Mouse (Mus musculus) kidney, embryonic 16.5 days (tissue): Measurements from ENCODE around the gene Col16a1. TPM values are rescaled to one million over a fixed set of nuclear protein-coding genes. Genes with fewer than 3 reads are reported as not detected.
A peak's percentile ranks its signal among the peaks of the same experiment; 100 is the strongest.

ENCODE experiments used
- ATAC-seq: fragments of 200-750 bp; cut with Nextera tagmentation; 2 replicates; pipeline ENCODE4 v1.8.0; 2017; ENCODE audit warnings: moderate TSS enrichment; ENCODE audit not compliant: low FRiP score, low TSS enrichment
- H3K27ac ChIP-seq: fragments of 300-500 bp; sonication (generic); 2 replicates; pipeline ENCODE4 v1.5.1; 2014; ENCODE audit warnings: low read length
- H3K27me3 ChIP-seq: fragments of 300-500 bp; sonication (generic); 2 replicates; pipeline ENCODE4 v1.6.1; 2014; ENCODE audit warnings: low read length, control low read depth, mixed read lengths; ENCODE audit not compliant: insufficient read depth
- H3K36me3 ChIP-seq: fragments of 300-500 bp; sonication (generic); 2 replicates; pipeline ENCODE4 v1.6.1; 2014; ENCODE audit warnings: low read length, control low read depth, mixed read lengths; ENCODE audit not compliant: insufficient read depth
- H3K4me1 ChIP-seq: fragments of 300-500 bp; sonication (generic); 2 replicates; pipeline ENCODE4 v1.6.1; 2014; ENCODE audit warnings: low read length, control low read depth, mixed read lengths; ENCODE audit not compliant: insufficient read depth
- H3K4me2 ChIP-seq: fragments of 300-500 bp; sonication (generic); replicated peaks from 2 replicates; pipeline ENCODE4 v1.6.1; 2014; ENCODE audit warnings: low read depth, low read length
- H3K4me3 ChIP-seq: fragments of 300-500 bp; sonication (generic); 2 replicates; pipeline ENCODE4 v1.5.1; 2014; ENCODE audit warnings: mild to moderate bottlenecking, low read length
- H3K9ac ChIP-seq: fragments of 300-500 bp; sonication (generic); replicated peaks from 2 replicates; pipeline ENCODE4 v1.6.1; 2014; ENCODE audit warnings: low read length
- H3K9me3 ChIP-seq: fragments of 300-500 bp; sonication (generic); 2 replicates; pipeline ENCODE4 v1.6.1; 2016; ENCODE audit warnings: low read length, control low read depth
- WGBS: fragments of 180-500 bp; shearing (Covaris S2); extraction: QIAGEN DNeasy Blood & Tissue Kit; methylation state at CpG from one replicate; pipeline ENCODE4 v1.1.7; 2014; 5-methylcytosine and 5-hydroxymethylcytosine counted together
- polyA plus RNA-seq: library from polyadenylated mRNA; unstranded; fragments of >200 nt; fragmentation: Nextera tagmentation; extraction: Ambion mirVana; gene quantifications from 2 replicates; pipeline ENCODE4 v1.2.1, GENCODE M21; 2015

The Col16a1 gene
- polyA plus RNA-seq, 1 experiment from 2014 or later, result 48.8 TPM

DNA sequence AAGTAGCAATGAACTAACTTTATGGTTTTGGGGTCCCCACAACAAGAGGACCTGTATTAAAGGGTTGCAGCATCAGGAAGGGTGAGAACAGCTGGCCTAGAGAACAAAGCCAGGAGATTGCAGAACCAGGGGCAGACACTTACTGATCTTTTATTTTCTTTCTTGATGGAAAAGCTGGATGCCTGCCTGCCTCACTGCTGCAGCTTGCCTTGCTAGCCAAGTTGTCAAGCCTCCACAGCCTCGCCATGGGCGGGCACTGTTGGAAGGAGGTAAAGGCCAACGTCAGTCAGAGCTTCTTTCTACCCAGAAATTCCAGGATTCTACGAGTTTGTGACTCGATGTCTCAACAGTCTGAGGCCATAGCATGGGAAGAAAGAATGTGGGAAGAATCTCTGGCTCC, 8.3 kb upstream of the Col16a1 start:
- H3K4me1 ChIP-seq, result peaks cover 14% of the 10 kb centered on the region
- H3K4me2 ChIP-seq, result no peak overlapping the region
- WGBS, result 52% methylated on average over 5 of the region's 5 CpGs
- no peak overlapping the region for H3K4me3 ChIP-seq
- no peak for ATAC-seq
- no peak overlapping the region for H3K9ac ChIP-seq
- H3K27me3 ChIP-seq, result peaks cover 7% of the 10 kb centered on the region; the same call in 1 of the 2 replicates
- no peak overlapping the region for H3K27ac ChIP-seq
- H3K36me3 ChIP-seq, result no peaks in the 10 kb centered on the region
- no peaks in the 10 kb centered on the region for H3K9me3 ChIP-seq

DNA sequence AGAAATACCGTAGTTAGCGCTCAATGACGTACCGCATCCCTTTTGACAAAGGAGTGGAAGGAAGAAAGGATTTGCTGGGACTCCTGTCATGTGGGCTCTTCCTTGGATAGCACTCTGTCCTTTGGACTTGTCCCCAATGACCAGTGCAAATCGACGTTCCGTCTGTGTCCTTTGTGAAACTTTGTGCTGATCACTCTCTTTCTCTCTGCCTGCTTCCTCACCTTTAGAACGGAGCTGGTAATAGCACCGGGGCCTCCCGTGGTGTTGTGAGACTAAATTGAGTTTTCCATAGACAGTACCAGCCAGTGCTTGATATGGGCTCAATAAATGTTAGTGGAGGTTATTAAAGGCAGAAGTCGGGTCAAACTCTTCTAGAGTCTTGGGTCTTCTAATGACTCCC, 6.6 kb upstream of the Col16a1 start:
- no peaks in the 10 kb centered on the region for H3K9me3 ChIP-seq
- H3K36me3 ChIP-seq, result no peaks in the 10 kb centered on the region
- no peak overlapping the region for H3K27ac ChIP-seq
- 83% methylated on average over 11 of the region's 11 CpGs for WGBS
- no peak overlapping the region for H3K9ac ChIP-seq
- no peak overlapping the region for H3K4me2 ChIP-seq
- ATAC-seq, result no peak
- no peak overlapping the region for H3K4me3 ChIP-seq
- no peaks in the 10 kb centered on the region for H3K27me3 ChIP-seq
- peaks cover 23% of the 10 kb centered on the region for H3K4me1 ChIP-seq

- Histone ChIP-seq H3K4me2 (no peak overlapping the region), H3K27me3 (no peaks in the 10 kb centered on the region), H3K27ac (no peak overlapping the region), H3K4me3 (no peak overlapping the region), H3K36me3 (no peaks in the 10 kb centered on the region), H3K4me1 (peaks cover 26% of the 10 kb centered on the region), H3K9ac (no peak overlapping the region), H3K9me3 (no peaks in the 10 kb centered on the region)
- no peak for ATAC-seq
- WGBS, result 84% methylated on average over 9 of the region's 9 CpGs
Observed at GRCm38 (mm10) chr4:130044211-130044610, 3.4 kb upstream of the Col16a1 start.

DNA sequence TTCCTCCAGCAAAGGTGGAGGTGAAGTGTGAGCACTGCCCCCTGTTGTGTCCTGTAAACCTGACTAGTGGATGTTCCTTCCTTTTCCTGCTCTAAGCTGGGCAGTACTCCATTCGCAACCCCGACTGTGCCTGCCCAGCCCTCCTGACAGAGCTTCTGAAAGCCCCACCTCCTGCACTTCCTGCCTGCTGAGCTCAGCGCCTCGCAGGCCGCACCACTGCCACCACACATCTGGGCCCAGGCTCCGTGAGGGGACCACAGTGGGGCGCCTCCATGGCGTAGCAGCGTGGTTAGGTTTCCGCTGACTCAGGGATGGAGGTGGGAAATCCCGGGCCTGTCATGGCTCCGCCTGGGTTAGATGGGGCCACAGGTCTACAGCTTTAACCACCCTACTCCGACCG, 2.0 kb upstream of the Col16a1 start:
- WGBS, result 26% methylated on average over 14 of the region's 14 CpGs
- no peak for ATAC-seq
- Histone ChIP-seq H3K4me1 (peaks cover 40% of the 10 kb centered on the region), H3K9me3 (no peaks in the 10 kb centered on the region), H3K36me3 (no peaks in the 10 kb centered on the region), H3K27ac (peak overlapping the region; percentile 95), H3K27me3 (no peaks in the 10 kb centered on the region), H3K4me3 (no peak overlapping the region), H3K4me2 (peak overlapping the region; percentile 10), H3K9ac (peak overlapping the region; percentile 42)

DNA sequence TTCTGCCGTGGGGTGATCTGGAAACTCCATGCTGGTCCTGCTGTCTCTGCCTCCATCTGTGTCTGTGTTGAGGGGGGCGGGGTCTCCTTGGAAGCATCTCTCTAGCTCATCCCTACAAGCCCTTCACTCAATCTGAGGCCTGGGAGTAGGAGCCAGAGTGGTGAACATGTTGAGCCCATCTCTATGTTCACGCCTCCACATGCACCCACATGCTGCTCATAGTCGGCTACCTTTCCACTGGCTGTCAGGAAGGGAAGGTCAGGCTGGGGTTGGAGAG, 501 bp downstream of the Col16a1 start:
- Histone ChIP-seq H3K36me3 (no peaks in the 10 kb centered on the region), H3K4me1 (peaks cover 44% of the 10 kb centered on the region), H3K4me2 (peak overlapping the region; percentile 84), H3K9ac (peak overlapping the region; percentile 78), H3K4me3 (peak overlapping the region; percentile 53), H3K9me3 (no peaks in the 10 kb centered on the region), H3K27me3 (no peaks in the 10 kb centered on the region), H3K27ac (peak overlapping the region; percentile 95)
- peak; percentile 10; the same call in 1 of the 2 replicates for ATAC-seq
- 41% methylated on average over 4 of the region's 4 CpGs for WGBS

GRCm38 (mm10) chr4:130050056-130050824, 2.6 kb downstream of the Col16a1 start:
- no peak for ATAC-seq

GRCm38 (mm10) chr4:130052283-130052682, 4.6 kb downstream of the Col16a1 start:
- H3K36me3 ChIP-seq, result no peaks in the 10 kb centered on the region
- no peak overlapping the region for H3K4me2 ChIP-seq
- no peak overlapping the region for H3K9ac ChIP-seq
- H3K4me3 ChIP-seq, result no peak overlapping the region
- no peaks in the 10 kb centered on the region for H3K27me3 ChIP-seq
- no peak overlapping the region for H3K27ac ChIP-seq
- no peak for ATAC-seq
- WGBS, result 84% methylated on average over 3 of the region's 3 CpGs
- H3K4me1 ChIP-seq, result peaks cover 35% of the 10 kb centered on the region
- H3K9me3 ChIP-seq, result no peaks in the 10 kb centered on the region

More at GRCm38 (mm10) chr4:130050056-130050824, 2.6 kb downstream of the Col16a1 start:
- Histone ChIP-seq H3K36me3 (no peaks in the 10 kb centered on the region), H3K27ac (peak overlapping the region; percentile 25; the same call in 1 of the 2 replicates), H3K4me2 (peak overlapping the region; percentile 84; the same call in 1 of the 2 replicates), H3K9ac (0 out of 2 replicates have a peak overlapping the region, but pooled peaks have one; percentile 23), H3K4me3 (no peak overlapping the region), H3K27me3 (no peaks in the 10 kb centered on the region), H3K9me3 (no peaks in the 10 kb centered on the region), H3K4me1 (peaks cover 44% of the 10 kb centered on the region)
- WGBS, result 77% methylated on average over 8 of the region's 8 CpGs

- no peak for ATAC-seq
- Histone ChIP-seq H3K4me1 (peaks cover 29% of the 10 kb centered on the region), H3K9ac (no peak overlapping the region), H3K27ac (no peak overlapping the region), H3K4me2 (no peak overlapping the region), H3K4me3 (no peak overlapping the region), H3K9me3 (no peaks in the 10 kb centered on the region), H3K36me3 (no peaks in the 10 kb centered on the region), H3K27me3 (no peaks in the 10 kb centered on the region)
- 85% methylated on average over 9 of the region's 9 CpGs for WGBS
Observed at GRCm38 (mm10) chr4:130053111-130053510, 5.5 kb downstream of the Col16a1 start.

DNA sequence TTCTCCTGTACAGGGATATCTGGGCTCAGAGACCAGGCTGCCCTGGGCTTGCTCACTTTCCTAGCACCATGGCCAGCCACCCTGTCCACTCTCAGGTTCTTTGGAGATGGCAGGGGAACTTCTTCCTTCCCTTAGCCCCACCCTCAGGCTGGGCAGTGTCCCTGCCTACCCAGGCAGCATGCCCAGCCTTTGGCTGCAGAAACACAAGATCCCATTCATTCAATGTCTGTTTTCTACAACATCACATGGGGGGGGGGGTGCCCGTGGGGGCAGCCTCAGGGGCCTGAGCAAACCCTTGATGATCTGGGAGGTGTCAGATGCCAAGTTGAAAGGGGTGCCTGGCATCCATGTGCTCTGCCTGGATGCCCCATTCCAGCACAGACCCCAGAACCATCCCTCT, 7.1 kb downstream of the Col16a1 start:
- peaks cover 3% of the 10 kb centered on the region; the same call in 1 of the 2 replicates for H3K36me3 ChIP-seq
- no peak for ATAC-seq
- no peak overlapping the region for H3K4me2 ChIP-seq
- peaks cover 17% of the 10 kb centered on the region for H3K4me1 ChIP-seq
- H3K27me3 ChIP-seq, result no peaks in the 10 kb centered on the region
- 17% methylated on average over 1 of the region's 1 CpGs for WGBS
- H3K9ac ChIP-seq, result no peak overlapping the region
- no peak overlapping the region for H3K4me3 ChIP-seq
- H3K9me3 ChIP-seq, result no peaks in the 10 kb centered on the region
- no peak overlapping the region for H3K27ac ChIP-seq

DNA sequence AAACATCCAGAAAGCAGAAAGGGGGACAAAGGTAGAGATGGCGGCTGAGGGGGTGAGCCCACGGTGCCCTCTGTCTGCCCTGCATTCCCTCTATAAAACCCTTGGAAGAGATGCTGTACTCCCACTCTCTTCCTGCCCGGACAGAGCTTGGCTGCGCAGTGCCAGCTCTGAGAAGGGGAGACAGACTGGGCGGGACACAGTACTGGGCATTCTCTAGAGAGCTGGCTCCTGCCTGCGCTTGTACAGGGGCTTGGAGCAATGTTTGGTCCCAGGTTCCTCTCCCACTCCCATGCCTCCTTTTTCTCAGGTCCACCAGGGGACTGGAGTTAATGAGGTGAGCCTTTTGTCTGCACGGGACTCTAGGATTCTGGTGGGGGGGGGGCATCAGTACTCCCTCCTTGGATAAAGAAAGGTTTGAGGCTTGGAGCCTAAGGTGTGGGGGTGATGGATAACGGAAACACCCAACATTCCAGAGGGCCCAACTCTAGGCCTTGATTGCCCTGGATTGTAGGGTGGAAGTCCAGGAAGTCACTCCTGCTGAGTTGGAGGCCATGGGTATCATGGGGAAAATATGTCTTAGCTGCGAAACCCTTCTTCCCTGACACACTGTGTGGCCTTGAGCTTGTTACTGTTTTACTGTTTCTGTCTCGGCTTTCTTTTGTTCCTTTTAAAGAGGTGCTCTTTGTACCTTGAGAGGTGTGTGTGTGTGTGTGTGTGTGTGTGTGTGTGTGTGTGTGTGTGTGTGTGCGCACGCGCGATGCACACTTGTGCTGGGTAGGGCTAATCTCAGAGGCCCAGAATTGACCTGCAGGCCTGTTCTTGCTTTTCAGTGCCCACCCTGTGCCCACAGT, 7.7 kb downstream of the Col16a1 start:
- no peak overlapping the region for H3K4me3 ChIP-seq
- 74% methylated on average over 14 of the region's 14 CpGs for WGBS
- H3K27ac ChIP-seq, result no peak overlapping the region
- peaks cover 10% of the 10 kb centered on the region for H3K4me1 ChIP-seq
- no peak overlapping the region for H3K4me2 ChIP-seq
- peaks cover 3% of the 10 kb centered on the region; the same call in 1 of the 2 replicates for H3K36me3 ChIP-seq
- H3K27me3 ChIP-seq, result no peaks in the 10 kb centered on the region
- no peaks in the 10 kb centered on the region for H3K9me3 ChIP-seq
- no peak for ATAC-seq
- no peak overlapping the region for H3K9ac ChIP-seq
